Mouse (Mus musculus): Measurements from ENCODE around the gene Vax1. TPM values are rescaled to one million over a fixed set of nuclear protein-coding genes. Genes with fewer than 3 reads are reported as not detected.
A peak's percentile ranks its signal among the peaks of the same experiment; 100 is the strongest.

Vax1 gene
- not detected in 2 replicates for polyA plus RNA-seq (2015; fragmentation: Nextera tagmentation; extraction: Ambion mirVana)

DNA sequence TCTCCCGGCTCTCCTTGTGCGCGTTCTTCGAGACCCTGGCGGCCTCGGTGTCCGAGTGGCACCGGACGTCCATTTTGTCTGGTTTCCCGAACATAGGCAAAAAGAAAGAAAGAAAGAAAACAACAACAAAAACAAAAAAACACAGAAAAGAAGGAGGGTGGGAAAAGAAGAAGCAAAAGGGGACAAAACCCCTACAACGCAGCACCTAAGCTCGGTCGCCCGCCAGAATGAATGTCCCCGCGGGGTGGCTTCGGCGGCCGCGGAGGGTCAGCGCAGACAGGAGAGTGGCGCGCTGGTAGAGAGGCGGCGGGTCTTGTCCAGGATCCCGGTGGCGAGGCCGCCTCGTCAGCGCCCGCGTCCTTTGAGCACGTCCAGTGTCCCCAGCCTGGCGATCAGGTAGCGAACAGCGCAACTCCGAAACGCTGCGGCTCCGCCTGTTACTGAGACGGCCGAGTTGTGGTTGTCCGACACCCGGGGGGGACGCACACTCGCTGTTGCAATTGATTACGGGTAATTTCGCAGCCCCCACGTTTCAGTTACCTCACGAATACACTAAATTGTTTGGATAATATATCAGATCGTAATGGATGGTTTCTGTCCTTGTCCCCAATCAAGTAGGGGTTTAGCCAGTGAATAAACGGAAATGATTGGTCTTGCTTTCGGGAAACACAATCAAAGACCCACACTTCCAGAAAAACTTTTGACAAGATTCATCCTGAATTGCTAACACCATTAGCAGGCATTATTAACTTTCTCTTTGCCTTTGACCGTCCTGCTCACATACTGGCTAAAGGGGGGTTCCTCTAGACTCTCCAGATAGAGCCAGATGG is at the start of gene Vax1:
TSS of gene Vax1 (minus strand) at position 121 of the 830 bp plus-strand sequence.
- H3K36me3 ChIP-seq (ENCODE audit: control insufficient read depth, insufficient read depth) = no peaks in the 10 kb centered on the region
- peaks cover 92% of the 10 kb centered on the region for H3K27me3 ChIP-seq (ENCODE audit: control insufficient read depth, insufficient read depth, low read depth, low read length)
- no peaks in the 10 kb centered on the region for H3K9me3 ChIP-seq (replicated peaks; ENCODE audit: control insufficient read depth, low read length)
- H3K27ac ChIP-seq (ENCODE audit: low read length) = no peak within 1 kb of the TSS
- WGBS (ENCODE audit: insufficient replicate concordance) = 1% methylated on average over 54 of the region's 54 CpGs
- no peak for ATAC-seq (ENCODE audit: low read depth)
- no peaks in the 10 kb centered on the region for H3K4me1 ChIP-seq (ENCODE audit: control insufficient read depth, low read depth, low read length)
- no peak within 1 kb of the TSS for H3K9ac ChIP-seq (ENCODE audit: low read depth, low read length)
- peak within 1 kb of the TSS; percentile 8; the same call in 1 of the 2 replicates for H3K4me2 ChIP-seq (ENCODE audit: low read depth, low read length)
- H3K4me3 ChIP-seq (ENCODE audit: low read depth, low read length) = peak within 1 kb of the TSS; percentile 23

DNA sequence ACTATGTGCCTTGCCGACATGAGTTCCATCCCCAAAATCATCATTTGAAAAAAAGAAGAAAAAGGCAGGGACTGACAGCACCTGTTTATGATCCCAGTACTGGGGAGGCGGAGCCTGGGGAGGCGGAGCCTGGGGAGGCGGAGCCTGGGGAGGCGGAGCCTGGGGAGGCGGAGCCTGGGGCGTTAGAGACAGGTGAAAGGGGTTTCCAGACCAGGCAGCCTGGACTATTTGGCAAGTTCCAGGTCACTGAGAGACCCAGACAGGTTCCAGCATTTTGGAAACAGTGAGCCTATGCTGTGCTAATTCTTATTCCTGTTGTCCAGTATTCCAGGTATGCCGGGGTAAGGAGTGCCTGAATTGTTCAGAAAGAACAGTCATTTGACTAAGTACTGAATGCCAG is 49.1 kb upstream of the Vax1 start, which contains the start of gene Kcnk18:
TSS of gene Kcnk18 (plus strand) at position 224 of the 400 bp plus-strand sequence.
- no peak for ATAC-seq (ENCODE audit: low read depth)
- no peaks in the 10 kb centered on the region for H3K27me3 ChIP-seq (ENCODE audit: control insufficient read depth, insufficient read depth, low read depth, low read length)
- no peak within 1 kb of the TSS for H3K27ac ChIP-seq (ENCODE audit: low read length)
- WGBS (ENCODE audit: insufficient replicate concordance) = 67% methylated on average over 8 of the region's 8 CpGs
- no peaks in the 10 kb centered on the region for H3K36me3 ChIP-seq (ENCODE audit: control insufficient read depth, insufficient read depth)
- no peaks in the 10 kb centered on the region for H3K4me1 ChIP-seq (ENCODE audit: control insufficient read depth, low read depth, low read length)
- H3K9ac ChIP-seq (ENCODE audit: low read depth, low read length) = no peak within 1 kb of the TSS
- H3K4me3 ChIP-seq (ENCODE audit: low read depth, low read length) = no peak within 1 kb of the TSS
- H3K9me3 ChIP-seq (replicated peaks; ENCODE audit: control insufficient read depth, low read length) = no peaks in the 10 kb centered on the region
- no peak within 1 kb of the TSS for H3K4me2 ChIP-seq (ENCODE audit: low read depth, low read length)

DNA sequence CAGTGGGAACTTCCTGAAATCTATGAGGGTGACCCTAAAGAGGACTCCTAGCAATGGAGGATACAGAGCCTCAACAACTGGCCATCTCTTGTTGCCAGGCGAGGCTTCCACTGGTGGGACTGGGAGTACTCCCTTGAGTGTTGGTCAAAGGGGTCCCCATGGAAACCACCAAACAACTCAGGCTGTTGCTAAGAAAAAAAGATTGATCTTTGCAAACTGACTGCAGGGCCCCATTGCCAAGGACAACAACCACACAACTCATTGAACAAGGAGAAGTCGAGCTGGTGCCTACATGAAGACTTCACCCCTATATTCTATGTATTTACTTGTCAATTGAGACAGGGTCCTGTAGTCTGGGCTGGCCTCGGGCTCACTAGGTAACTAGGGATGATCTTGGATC is 47.0 kb upstream of the Vax1 start:
- Histone ChIP-seq H3K4me2 (ENCODE audit: low read depth, low read length) (no peak overlapping the region), H3K27ac (ENCODE audit: low read length) (no peak overlapping the region), H3K9me3 (replicated peaks; ENCODE audit: control insufficient read depth, low read length) (no peaks in the 10 kb centered on the region), H3K4me1 (ENCODE audit: control insufficient read depth, low read depth, low read length) (no peaks in the 10 kb centered on the region), H3K36me3 (ENCODE audit: control insufficient read depth, insufficient read depth) (no peaks in the 10 kb centered on the region), H3K27me3 (ENCODE audit: control insufficient read depth, insufficient read depth, low read depth, low read length) (no peaks in the 10 kb centered on the region), H3K4me3 (ENCODE audit: low read depth, low read length) (no peak overlapping the region), H3K9ac (ENCODE audit: low read depth, low read length) (no peak overlapping the region)
- no peak for ATAC-seq (ENCODE audit: low read depth)
- 48% methylated on average over 3 of the region's 3 CpGs for WGBS (ENCODE audit: insufficient replicate concordance)

DNA sequence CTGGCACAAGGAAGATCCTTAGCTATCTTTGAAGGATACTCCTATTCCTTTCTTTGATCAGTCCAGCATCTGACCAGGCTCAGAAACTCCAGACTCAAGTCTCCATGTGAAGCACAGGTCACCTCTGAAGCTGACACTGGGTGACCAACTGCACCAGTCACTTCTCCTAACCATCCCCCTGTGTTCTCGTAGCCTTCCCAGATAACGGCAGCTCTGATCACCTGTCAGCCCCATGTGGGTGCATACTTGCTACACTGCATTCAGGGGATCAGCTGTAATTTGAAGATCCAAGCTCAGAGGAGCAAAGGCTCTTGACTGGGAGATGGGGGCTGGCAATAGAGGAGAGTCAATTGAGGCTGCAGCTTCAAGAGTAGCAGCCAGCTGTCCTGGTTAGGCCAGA is 39.1 kb upstream of the Vax1 start:
- WGBS (ENCODE audit: insufficient replicate concordance) = 34% methylated on average over 2 of the region's 2 CpGs
- no peak for ATAC-seq (ENCODE audit: low read depth)
- Histone ChIP-seq H3K27me3 (ENCODE audit: control insufficient read depth, insufficient read depth, low read depth, low read length) (no peaks in the 10 kb centered on the region), H3K36me3 (ENCODE audit: control insufficient read depth, insufficient read depth) (no peaks in the 10 kb centered on the region), H3K9me3 (replicated peaks; ENCODE audit: control insufficient read depth, low read length) (no peaks in the 10 kb centered on the region), H3K27ac (ENCODE audit: low read length) (no peak overlapping the region), H3K9ac (ENCODE audit: low read depth, low read length) (no peak overlapping the region), H3K4me1 (ENCODE audit: control insufficient read depth, low read depth, low read length) (no peaks in the 10 kb centered on the region), H3K4me2 (ENCODE audit: low read depth, low read length) (no peak overlapping the region), H3K4me3 (ENCODE audit: low read depth, low read length) (no peak overlapping the region)

DNA sequence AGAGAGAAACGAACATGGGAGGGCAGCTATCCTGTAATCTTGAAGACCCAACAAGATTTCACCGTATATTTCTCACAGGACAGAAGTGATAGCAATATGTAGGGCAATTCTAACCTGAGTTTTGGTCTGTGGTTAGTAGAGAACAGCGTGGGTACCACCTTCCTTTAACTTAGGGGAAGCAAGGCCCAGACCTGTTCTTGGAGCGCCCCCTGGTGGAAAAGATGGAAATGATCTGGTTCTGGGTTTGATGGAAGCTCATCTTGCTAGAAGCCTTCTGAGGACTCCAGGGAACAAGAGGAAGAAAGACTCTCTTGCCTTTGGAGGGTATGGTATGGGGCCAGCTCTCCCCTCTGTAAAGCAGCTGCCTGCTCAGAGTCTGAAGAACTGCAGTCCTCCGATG is 38.6 kb upstream of the Vax1 start:
- Histone ChIP-seq H3K9me3 (replicated peaks; ENCODE audit: control insufficient read depth, low read length) (no peaks in the 10 kb centered on the region), H3K4me3 (ENCODE audit: low read depth, low read length) (no peak overlapping the region), H3K4me1 (ENCODE audit: control insufficient read depth, low read depth, low read length) (no peaks in the 10 kb centered on the region), H3K27ac (ENCODE audit: low read length) (no peak overlapping the region), H3K4me2 (ENCODE audit: low read depth, low read length) (no peak overlapping the region), H3K27me3 (ENCODE audit: control insufficient read depth, insufficient read depth, low read depth, low read length) (no peaks in the 10 kb centered on the region), H3K36me3 (ENCODE audit: control insufficient read depth, insufficient read depth) (no peaks in the 10 kb centered on the region), H3K9ac (ENCODE audit: low read depth, low read length) (no peak overlapping the region)
- 19% methylated on average over 5 of the region's 5 CpGs for WGBS (ENCODE audit: insufficient replicate concordance)
- no peak for ATAC-seq (ENCODE audit: low read depth)

DNA sequence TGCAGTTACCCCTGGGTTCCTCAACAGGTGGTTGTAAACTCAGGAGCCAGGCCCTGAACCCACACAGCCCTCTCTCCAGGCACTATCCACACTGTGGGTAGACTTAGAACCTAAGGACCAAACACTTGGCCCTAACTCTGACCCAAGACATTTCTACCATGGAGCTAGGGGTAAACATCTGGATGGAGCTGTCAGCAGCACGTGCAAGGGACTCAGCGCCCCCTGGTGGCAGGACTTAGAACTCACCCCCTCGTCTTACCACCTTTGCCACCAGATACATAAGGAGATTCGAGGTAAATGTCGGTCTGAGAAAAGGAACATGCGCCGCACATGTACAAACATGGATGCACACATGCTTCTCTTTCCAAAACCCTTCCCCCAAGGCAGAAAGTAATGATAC is 28.3 kb upstream of the Vax1 start:
- WGBS (ENCODE audit: insufficient replicate concordance) = 31% methylated on average over 7 of the region's 7 CpGs
- Histone ChIP-seq H3K9me3 (replicated peaks; ENCODE audit: control insufficient read depth, low read length) (no peaks in the 10 kb centered on the region), H3K27ac (ENCODE audit: low read length) (no peak overlapping the region), H3K27me3 (ENCODE audit: control insufficient read depth, insufficient read depth, low read depth, low read length) (peaks cover 47% of the 10 kb centered on the region), H3K4me2 (ENCODE audit: low read depth, low read length) (no peak overlapping the region), H3K4me1 (ENCODE audit: control insufficient read depth, low read depth, low read length) (no peaks in the 10 kb centered on the region), H3K9ac (ENCODE audit: low read depth, low read length) (no peak overlapping the region), H3K4me3 (ENCODE audit: low read depth, low read length) (no peak overlapping the region), H3K36me3 (ENCODE audit: control insufficient read depth, insufficient read depth) (no peaks in the 10 kb centered on the region)
- no peak for ATAC-seq (ENCODE audit: low read depth)

DNA sequence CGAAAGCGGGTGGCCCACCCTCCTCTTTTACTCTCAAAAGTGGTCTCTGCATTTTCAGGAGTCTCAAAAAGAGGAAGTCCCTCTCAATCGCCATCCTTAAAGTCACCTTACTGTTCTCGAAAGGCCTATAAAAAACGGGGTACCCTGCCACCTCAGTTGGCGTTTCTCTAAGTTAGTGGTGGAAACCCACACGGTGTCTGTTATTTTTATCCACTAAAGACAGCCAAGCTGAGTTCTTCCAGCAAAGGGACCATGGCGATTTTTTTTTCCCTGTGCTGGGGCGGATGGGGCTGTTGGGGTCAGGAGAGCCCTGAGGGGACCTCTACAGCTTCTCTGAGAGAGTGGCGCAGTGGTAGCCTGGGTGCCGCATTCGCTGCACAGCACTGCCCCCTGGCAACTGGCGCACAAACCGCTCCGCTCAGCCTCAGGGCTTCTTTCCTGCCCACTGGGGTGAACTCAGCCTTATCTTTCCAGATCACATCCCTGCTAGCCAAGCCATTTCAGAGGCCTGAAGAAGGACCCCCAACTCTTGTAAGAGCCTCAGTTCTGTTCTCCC is 26.3 kb upstream of the Vax1 start:
- 5% methylated on average over 15 of the region's 15 CpGs for WGBS (ENCODE audit: insufficient replicate concordance)

DNA sequence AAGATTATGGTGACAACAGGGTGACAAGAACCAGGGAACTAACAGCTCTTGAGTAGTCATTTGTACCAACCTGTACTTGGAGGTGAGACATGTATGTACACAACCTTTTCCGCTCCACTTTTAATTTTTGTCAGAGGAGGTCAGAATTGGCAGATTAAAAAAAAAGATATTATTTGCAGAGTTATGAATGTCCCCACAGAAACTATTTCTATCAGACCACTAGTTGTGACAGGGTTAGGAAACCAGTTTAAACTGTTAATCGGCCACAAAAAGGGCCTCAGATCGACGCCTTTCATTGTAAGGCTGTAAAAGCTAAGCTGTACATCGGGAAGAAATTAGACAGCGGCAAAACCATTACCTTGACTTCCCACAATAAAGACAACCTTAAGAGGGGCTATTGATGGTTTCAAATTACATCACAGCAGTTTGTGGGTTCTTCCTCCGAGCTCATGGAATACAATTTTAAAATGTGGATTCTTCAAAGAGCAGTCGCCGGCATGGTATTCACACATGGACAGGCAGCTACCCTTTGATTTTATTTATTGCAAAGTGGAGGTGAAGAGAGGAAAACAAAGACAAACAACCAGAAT is 25.4 kb upstream of the Vax1 start:
- Histone ChIP-seq H3K4me1 (ENCODE audit: control insufficient read depth, low read depth, low read length) (no peaks in the 10 kb centered on the region), H3K27ac (ENCODE audit: low read length) (no peak overlapping the region), H3K4me3 (ENCODE audit: low read depth, low read length) (no peak overlapping the region), H3K27me3 (ENCODE audit: control insufficient read depth, insufficient read depth, low read depth, low read length) (peaks cover 69% of the 10 kb centered on the region), H3K4me2 (ENCODE audit: low read depth, low read length) (no peak overlapping the region), H3K9me3 (replicated peaks; ENCODE audit: control insufficient read depth, low read length) (no peaks in the 10 kb centered on the region), H3K9ac (ENCODE audit: low read depth, low read length) (no peak overlapping the region), H3K36me3 (ENCODE audit: control insufficient read depth, insufficient read depth) (no peaks in the 10 kb centered on the region)
- ATAC-seq (ENCODE audit: low read depth) = no peak
- WGBS (ENCODE audit: insufficient replicate concordance) = 9% methylated on average over 9 of the region's 9 CpGs

More for the DNA sequence above, 26.3 kb upstream of the Vax1 start:
- Histone ChIP-seq H3K27me3 (ENCODE audit: control insufficient read depth, insufficient read depth, low read depth, low read length) (peaks cover 63% of the 10 kb centered on the region), H3K4me1 (ENCODE audit: control insufficient read depth, low read depth, low read length) (no peaks in the 10 kb centered on the region), H3K9ac (ENCODE audit: low read depth, low read length) (no peak overlapping the region), H3K4me2 (ENCODE audit: low read depth, low read length) (no peak overlapping the region), H3K36me3 (ENCODE audit: control insufficient read depth, insufficient read depth) (no peaks in the 10 kb centered on the region), H3K27ac (ENCODE audit: low read length) (no peak overlapping the region), H3K9me3 (replicated peaks; ENCODE audit: control insufficient read depth, low read length) (no peaks in the 10 kb centered on the region), H3K4me3 (ENCODE audit: low read depth, low read length) (no peak overlapping the region)
- no peak for ATAC-seq (ENCODE audit: low read depth)

All from liver, embryonic 16.5 days (tissue).